Mouse (Mus musculus) liver, embryonic 14.5 days (tissue): Measurements from ENCODE around the gene Rtl1. TPM values are rescaled to one million over a fixed set of nuclear protein-coding genes. Genes with fewer than 3 reads are reported as not detected.

ENCODE experiments used
- ATAC-seq: fragments of 200-750 bp; cut with Nextera tagmentation; 2 replicates; pipeline ENCODE4 v1.8.0; 2017; ENCODE audit warnings: moderate number of reproducible peaks, mild to moderate bottlenecking, moderate library complexity; ENCODE audit not compliant: insufficient read depth
- DNase-seq, 3 experiments: peaks; one replicate each; pipeline ENCODE4 v3.0.0-alpha.2; 2012 to 2013; ENCODE audit warnings: low read depth in 3 of 3, low spot score in 3 of 3
- H3K27ac ChIP-seq: fragments of 300-500 bp; sonication (generic); 2 replicates; pipeline ENCODE4 v1.5.1; 2014; ENCODE audit warnings: moderate library complexity, mild to moderate bottlenecking, control low read depth, inconsistent platforms
- H3K27me3 ChIP-seq: fragments of 300-500 bp; sonication (generic); 2 replicates; pipeline ENCODE4 v1.6.1; 2014; ENCODE audit warnings: mild to moderate bottlenecking, low read length, moderate library complexity; ENCODE audit not compliant: control insufficient read depth, insufficient read depth
- H3K36me3 ChIP-seq: fragments of 300-500 bp; sonication (generic); replicated peaks from 2 replicates; pipeline ENCODE4 v1.6.1; 2014; ENCODE audit warnings: low read depth; ENCODE audit not compliant: control insufficient read depth, insufficient read depth
- H3K4me1 ChIP-seq, 2 experiments: fragments of 200-500 bp in 1 of 2; fragments of 300-500 bp in 1 of 2; sonication (generic) in 1 of 2; replicated peaks; 2 replicates each; pipeline ENCODE4 v1.6.1; 2012 to 2014; ENCODE audit warnings: antibody characterized with exemption in 1 of 2, inconsistent platforms in 1 of 2, low read length in 1 of 2; ENCODE audit not compliant: control insufficient read depth in 2 of 2, insufficient read depth in 2 of 2
- H3K4me2 ChIP-seq: fragments of 300-500 bp; sonication (generic); 2 replicates; pipeline ENCODE4 v1.6.1; 2014; ENCODE audit warnings: low read depth, mild to moderate bottlenecking, control low read depth, moderate library complexity
- H3K4me3 ChIP-seq, 2 experiments: fragments of 200-500 bp in 1 of 2; fragments of 300-500 bp in 1 of 2; sonication (generic) in 1 of 2; 2 replicates each; pipeline ENCODE4 v1.5.1; 2012 to 2014; ENCODE audit warnings: low read depth in 2 of 2, low read length in 2 of 2, mild to moderate bottlenecking in 2 of 2, control low read depth in 1 of 2, inconsistent platforms in 1 of 2, moderate library complexity in 1 of 2; ENCODE audit not compliant: insufficient read depth in 1 of 2
- H3K9ac ChIP-seq: fragments of 300-500 bp; sonication (generic); replicated peaks from 2 replicates; pipeline ENCODE4 v1.6.1; 2014; ENCODE audit warnings: mild to moderate bottlenecking, control low read depth, moderate library complexity
- H3K9me3 ChIP-seq: fragments of 300-500 bp; sonication (generic); 2 replicates; pipeline ENCODE4 v1.6.1; 2016; ENCODE audit warnings: low read length, mixed read lengths; ENCODE audit not compliant: control insufficient read depth
- CTCF ChIP-seq: IDR thresholded peaks from 2 replicates; pipeline ENCODE4 v1.5.1; 2016; ENCODE audit warnings: antibody characterized with exemption, low read depth, control low read depth
- EP300 ChIP-seq: IDR thresholded peaks from 2 replicates; pipeline ENCODE4 v1.6.1; 2016; ENCODE audit warnings: antibody characterized with exemption, low read depth
- WGBS: fragments of 180-500 bp; shearing (Covaris S2); extraction: QIAGEN DNeasy Blood & Tissue Kit; methylation state at CpG from one replicate; pipeline ENCODE4 v1.1.7; 2014; ENCODE audit not compliant: insufficient replicate concordance; 5-methylcytosine and 5-hydroxymethylcytosine counted together
- microRNA counts: library from miRNA; unstranded; fragments of <30 nt; microRNA quantifications from one replicate; lab custom pipeline; 2016
- microRNA-seq: library from miRNA; unstranded; fragments of <30 nt; microRNA quantifications from one replicate; pipeline ENCODE4, GENCODE M21; 2016
- polyA plus RNA-seq, 2 experiments: library from polyadenylated mRNA; depleted of rRNA in 1 of 2; stranded (reverse) in 1 of 2; unstranded in 1 of 2; fragments of >200 nt; fragmentation: Nextera tagmentation in 1 of 2; extraction: Ambion mirVana in 1 of 2; gene quantifications; 2 replicates each; pipeline versions ENCODE4 v1.2.1 to v1.2.3; 2012 to 2014

The Rtl1 gene
- polyA plus RNA-seq, 2 experiments: 0.41 to 1.1 TPM

DNA sequence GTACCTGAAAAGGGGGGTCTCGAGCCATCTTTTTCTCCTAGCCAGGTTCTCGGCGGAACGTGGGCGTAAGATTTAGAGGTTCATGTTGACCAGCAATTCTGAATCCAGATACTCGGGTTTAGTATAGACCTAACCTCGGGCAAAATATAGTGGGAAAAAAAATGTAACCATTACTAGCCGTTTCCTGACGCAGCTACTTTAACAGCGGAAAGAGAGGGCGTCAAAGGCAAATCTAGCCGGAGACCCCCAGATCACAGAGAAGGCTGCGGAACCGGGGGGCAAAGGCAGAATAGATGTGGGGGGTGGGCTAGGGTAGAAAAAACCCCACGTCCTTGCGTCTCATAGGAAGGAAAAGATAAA, 58.6 kb downstream of the Rtl1 start:
- no peak for DNase-seq
- TF ChIP-seq CTCF: no peak
- TF ChIP-seq EP300: no peak
- no peak overlapping the region for H3K27ac ChIP-seq
- ATAC-seq: no peak
- no peak overlapping the region for H3K4me2 ChIP-seq
- WGBS: 40% methylated on average over 16 of the region's 16 CpGs
- H3K27me3 ChIP-seq: peaks cover 11% of the 10 kb centered on the region
- peak overlapping the region; percentile 40 to 64 for H3K4me3 ChIP-seq
- no peaks in the 10 kb centered on the region for H3K9me3 ChIP-seq
- H3K36me3 ChIP-seq: no peaks in the 10 kb centered on the region
- H3K4me1 ChIP-seq: 0 out of 4 replicates have a peak, but pooled peaks cover 0 to 2% of the 10 kb centered on the region in 2 experiments
- peak overlapping the region; percentile 45 for H3K9ac ChIP-seq

DNA sequence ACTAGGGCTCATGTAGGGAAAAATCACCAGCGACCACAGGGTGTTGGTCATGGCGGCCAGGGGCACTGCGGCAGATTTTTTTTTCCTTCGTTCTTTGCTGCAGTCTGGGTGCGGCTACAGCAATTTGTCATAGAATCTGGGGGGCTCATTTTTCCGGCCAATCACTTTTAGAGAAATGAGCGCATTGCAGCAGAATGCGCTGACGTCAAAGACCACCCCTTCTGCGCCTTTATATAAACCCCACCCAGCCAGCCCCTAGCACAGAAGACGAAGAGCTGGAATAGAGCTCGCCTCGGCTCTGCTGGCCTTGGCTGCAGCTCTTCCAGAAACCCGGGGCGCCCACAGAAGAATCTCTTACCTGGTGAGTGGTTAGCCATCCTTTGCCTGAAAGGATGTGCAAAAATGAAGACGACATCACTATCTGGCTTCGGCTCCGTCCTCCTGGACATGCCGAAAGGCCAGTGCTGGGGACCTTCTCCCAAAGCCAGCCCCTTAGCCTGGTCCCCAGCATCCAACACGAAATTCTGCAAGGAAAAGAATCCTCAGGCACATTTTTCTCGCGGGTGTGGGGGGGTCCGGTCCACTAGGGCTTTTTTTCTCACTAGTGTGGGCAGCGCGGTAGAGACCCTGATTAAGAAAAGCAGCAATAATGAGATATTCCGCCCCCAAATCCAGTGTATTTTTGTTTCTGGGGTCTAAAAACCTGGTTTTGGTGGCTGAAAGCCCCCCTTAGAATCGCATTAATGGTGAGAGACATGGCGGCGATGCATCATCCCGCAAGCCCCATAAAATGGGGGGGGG, 59.2 kb downstream of the Rtl1 start:
- H3K4me2 ChIP-seq: no peak overlapping the region
- no peak overlapping the region for H3K27ac ChIP-seq
- no peaks in the 10 kb centered on the region for H3K9me3 ChIP-seq
- H3K36me3 ChIP-seq: no peaks in the 10 kb centered on the region
- H3K4me3 ChIP-seq: peak overlapping the region; percentile 40 to 64
- peaks cover 11% of the 10 kb centered on the region for H3K27me3 ChIP-seq
- peaks cover 0 to 2% of the 10 kb centered on the region in 2 experiments; a peak in 1 of 4 replicates for H3K4me1 ChIP-seq
- H3K9ac ChIP-seq: peak overlapping the region; percentile 45
- 37% methylated on average over 30 of the region's 30 CpGs for WGBS
- ATAC-seq (no peak), DNase-seq (no peak)
- TF ChIP-seq EP300: no peak
- TF ChIP-seq CTCF: no peak

DNA sequence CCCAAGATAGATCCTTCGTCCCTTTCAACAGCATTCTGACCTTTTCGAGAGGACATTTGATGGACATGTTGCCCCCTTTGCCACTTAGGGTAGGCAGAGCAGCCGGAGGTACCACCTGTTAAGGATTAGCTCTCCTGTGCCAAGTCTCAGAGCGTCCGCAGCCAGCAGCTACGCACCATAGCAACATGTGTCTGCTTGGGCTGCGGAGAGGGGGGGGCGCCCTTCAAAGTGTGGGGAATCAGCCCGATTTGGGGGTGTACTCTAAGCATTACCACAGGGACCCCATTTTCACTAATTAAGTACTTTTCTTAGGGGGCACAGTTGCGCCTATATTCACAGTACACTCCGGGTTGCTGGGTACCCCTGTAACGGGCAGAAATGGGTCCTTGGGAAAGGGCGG, 60.2 kb downstream of the Rtl1 start:
- Histone ChIP-seq H3K4me2 (peak overlapping the region; percentile 17; the same call in 1 of the 2 replicates), H3K9ac (no peak overlapping the region), H3K36me3 (no peaks in the 10 kb centered on the region), H3K4me3 (peak overlapping the region; percentile 11 to 21; a peak in 2 of 4 replicates), H3K9me3 (no peaks in the 10 kb centered on the region), H3K4me1 (peaks cover 0 to 5% of the 10 kb centered on the region in 2 experiments; a peak in 1 of 4 replicates), H3K27me3 (peaks cover 11% of the 10 kb centered on the region), H3K27ac (no peak overlapping the region)
- TF ChIP-seq CTCF (no peak), EP300 (no peak)
- DNase-seq (no peak), ATAC-seq (no peak)
- WGBS: 56% methylated on average over 13 of the region's 13 CpGs

MicroRNAs within 50 kb of the gene (microRNA counts, 519-probe panel; counts per million panel counts)
- microRNA mmu-miR-1188 (lab: Ali Mortazavi, UCI) (69.9 counts per million), microRNA mmu-miR-127 (lab: Ali Mortazavi, UCI) (7,913 counts per million, percentile 81 among the panel's probes with 10 or more counts), microRNA mmu-miR-136 (lab: Ali Mortazavi, UCI) (7,997 counts per million, percentile 83 among the panel's probes with 10 or more counts), microRNA mmu-miR-1906 (lab: Ali Mortazavi, UCI) (69.9 counts per million), microRNA mmu-miR-337-3p (lab: Ali Mortazavi, UCI) (69.9 counts per million), microRNA mmu-miR-337-5p (lab: Ali Mortazavi, UCI) (69.9 counts per million), microRNA mmu-miR-341 (lab: Ali Mortazavi, UCI) (69.9 counts per million), microRNA mmu-miR-370 (lab: Ali Mortazavi, UCI) (3,956 counts per million, percentile 13 among the panel's probes with 10 or more counts), microRNA mmu-miR-431 (lab: Ali Mortazavi, UCI) (7,521 counts per million, percentile 74 among the panel's probes with 10 or more counts), microRNA mmu-miR-432 (lab: Ali Mortazavi, UCI) (69.9 counts per million), microRNA mmu-miR-433 (lab: Ali Mortazavi, UCI) (7,102 counts per million, percentile 67 among the panel's probes with 10 or more counts), microRNA mmu-miR-434-3p (lab: Ali Mortazavi, UCI) (7,367 counts per million, percentile 71 among the panel's probes with 10 or more counts), microRNA mmu-miR-434-5p (lab: Ali Mortazavi, UCI) (6,375 counts per million, percentile 54 among the panel's probes with 10 or more counts), microRNA mmu-miR-493 (lab: Ali Mortazavi, UCI) (69.9 counts per million), microRNA mmu-miR-540-3p (lab: Ali Mortazavi, UCI) (69.9 counts per million), microRNA mmu-miR-540-5p (lab: Ali Mortazavi, UCI) (69.9 counts per million), microRNA mmu-miR-665 (lab: Ali Mortazavi, UCI) (69.9 counts per million), microRNA mmu-miR-673-3p (lab: Ali Mortazavi, UCI) (69.9 counts per million), microRNA mmu-miR-673-5p (lab: Ali Mortazavi, UCI) (3,034 counts per million, percentile 6 among the panel's probes with 10 or more counts), microRNA mmu-miR-770-3p (lab: Ali Mortazavi, UCI) (69.9 counts per million), microRNA mmu-miR-770-5p (lab: Ali Mortazavi, UCI) (69.9 counts per million)

Small RNA genes within 50 kb of the gene (microRNA-seq; reads per million reads assigned to microRNA genes)
- gene Gm23912 (not detected), gene Mir1188 (22.0 reads per million, percentile 31 among the genes with 10 or more reads in this experiment), gene Mir127 (27,807 reads per million, percentile 98 among the genes with 10 or more reads in this experiment), gene Mir136 (not detected), gene Mir1906-1 (not detected), gene Mir3070a (40.2 reads per million, percentile 38 among the genes with 10 or more reads in this experiment), gene Mir3070b (not detected), gene Mir3071 (not detected), gene Mir337 (9.7 reads per million, percentile 20 among the genes with 10 or more reads in this experiment), gene Mir341 (4,934 reads per million, percentile 87 among the genes with 10 or more reads in this experiment), gene Mir3544 (not detected), gene Mir370 (1,113 reads per million, percentile 74 among the genes with 10 or more reads in this experiment), gene Mir431 (29,282 reads per million, percentile 98 among the genes with 10 or more reads in this experiment), gene Mir432 (not detected), gene Mir433 (3,343 reads per million, percentile 85 among the genes with 10 or more reads in this experiment), gene Mir434 (5,331 reads per million, percentile 87 among the genes with 10 or more reads in this experiment), gene Mir493 (421 reads per million, percentile 65 among the genes with 10 or more reads in this experiment), gene Mir540 (2,420 reads per million, percentile 82 among the genes with 10 or more reads in this experiment), gene Mir665 (2,601 reads per million, percentile 83 among the genes with 10 or more reads in this experiment), gene Mir673 (388 reads per million, percentile 64 among the genes with 10 or more reads in this experiment), gene Mir770 (269 reads per million, percentile 60 among the genes with 10 or more reads in this experiment)

Other genes starting within 250 kb of the Rtl1 start
- gene Dlk1, start 147.5 kb downstream of the Rtl1 start, polyA plus RNA-seq (2012; rRNA removed): 969 and 1,200 TPM in 2 replicates
- 327 and 387 TPM in 2 replicates for gene Dlk1, start 147.5 kb downstream of the Rtl1 start, polyA plus RNA-seq (2014; fragmentation: Nextera tagmentation; extraction: Ambion mirVana)